Mouse (Mus musculus): ENCODE measurements around the gene Hadha.

- TF ChIP-seq CTCF (IDR thresholded peaks at IDR 0.05; ENCODE audit: borderline replicate concordance, insufficient read depth, low read depth, low read length), result no peak
- no peak for TF ChIP-seq POLR2A (IDR thresholded peaks at IDR 0.05; ENCODE audit: borderline replicate concordance, insufficient read depth, low read length)
These were observed 17.7 kb downstream of the Hadha start for GRCm38 (mm10) chr5:30137271-30137670.
